Mouse (Mus musculus): Measurements from ENCODE around the gene Kank3.

DNA sequence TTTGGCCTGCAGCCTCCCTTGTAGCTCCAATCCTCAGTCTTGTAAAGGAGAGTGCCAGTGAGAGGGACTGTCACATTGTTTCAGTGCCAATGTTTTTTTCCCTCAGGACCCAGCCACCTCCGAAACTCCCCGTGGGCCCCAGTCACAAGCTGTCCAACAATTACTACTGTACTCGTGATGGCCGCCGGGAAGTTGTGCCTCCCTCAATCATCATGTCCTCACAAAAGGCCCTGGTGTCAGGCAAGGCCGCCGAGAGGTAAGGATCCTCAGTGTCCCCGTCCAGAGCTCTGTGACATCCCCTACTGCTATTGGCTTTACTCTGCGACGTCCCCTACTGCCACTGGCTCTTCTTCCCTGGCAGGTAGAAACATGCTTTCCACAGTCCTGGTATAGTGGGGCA is 19.2 kb downstream of the Kank3 start:
- no peak for TF ChIP-seq POLR2A (IDR thresholded peaks at IDR 0.05; ENCODE audit: borderline replicate concordance, low read depth, low read length)
- no peak for TF ChIP-seq CTCF (IDR thresholded peaks at IDR 0.05; ENCODE audit: low read depth, low read length)

All from bone marrow macrophage, adult 2 months (primary cell).